Mouse (Mus musculus): Measurements from ENCODE around the gene Hoxa1.

Hoxa1 gene

DNA sequence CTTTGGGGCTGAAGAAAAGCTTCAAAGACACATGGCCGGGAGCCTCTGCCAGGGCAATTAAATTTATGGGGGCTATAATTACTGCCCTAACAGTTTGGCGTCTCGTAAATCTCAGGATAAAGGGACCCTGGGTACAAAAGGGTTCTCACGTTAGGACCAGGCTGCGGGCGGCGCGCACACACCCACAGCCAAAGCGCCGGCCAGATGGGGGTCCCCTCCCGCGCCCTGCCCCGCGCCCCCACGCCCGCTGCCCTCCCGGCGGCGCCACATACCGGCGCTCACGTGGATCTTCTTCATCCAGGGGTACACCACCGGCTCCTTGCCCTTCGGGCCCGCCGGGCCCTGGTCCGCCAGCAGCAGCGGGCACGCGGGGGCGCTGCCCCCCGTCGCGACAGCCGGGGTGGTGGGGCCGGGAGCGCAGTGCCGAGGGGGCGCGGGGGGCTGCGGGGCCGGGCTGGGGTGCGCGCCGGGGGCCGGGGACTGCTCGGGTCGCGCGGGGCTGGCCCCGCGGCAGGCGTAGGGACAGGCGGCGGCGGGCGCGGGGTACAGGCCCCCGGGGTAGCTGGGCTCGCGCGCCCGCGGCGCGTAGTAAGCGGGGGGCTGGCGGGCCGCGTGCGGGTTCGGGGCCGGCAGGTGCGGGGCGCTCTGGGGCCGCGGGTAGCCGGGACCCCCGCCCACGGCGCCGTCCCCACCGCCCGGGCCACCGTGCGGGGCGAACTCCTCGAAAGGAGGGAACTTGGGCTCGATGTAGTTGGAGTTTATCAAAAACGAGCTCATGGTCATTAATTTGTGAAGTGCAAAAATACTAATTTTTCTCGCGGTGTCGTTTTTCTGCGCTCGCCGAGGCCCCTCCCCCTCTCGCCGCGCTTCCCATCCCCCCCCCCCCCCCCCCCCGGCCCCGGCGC lies 33.0 kb upstream of the Hoxa1 start, which contains the start of gene Hoxa4:
TSS of gene Hoxa4 (minus strand) at position 848 of the 905 bp plus-strand sequence.
- in situ Hi-C loops (cut with MseI, MboI) = no loop called here

DNA sequence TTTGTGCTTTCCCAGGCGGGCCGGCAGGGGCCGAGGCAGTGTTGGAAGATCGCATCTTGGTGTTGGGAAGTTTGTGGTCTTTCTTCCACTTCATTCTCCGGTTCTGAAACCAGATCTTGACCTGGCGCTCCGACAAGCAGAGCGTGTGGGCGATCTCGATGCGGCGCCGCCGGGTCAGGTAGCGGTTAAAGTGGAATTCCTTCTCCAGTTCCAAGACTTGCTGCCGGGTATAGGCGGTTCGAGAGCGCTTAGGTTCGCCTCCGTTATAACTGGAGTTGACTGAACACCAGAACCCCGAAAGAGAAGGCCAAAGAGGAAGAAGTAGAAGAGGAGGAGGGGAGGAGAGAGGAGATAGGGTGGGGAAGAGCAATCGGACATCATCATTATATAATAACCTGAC lies 32.3 kb upstream of the Hoxa1 start:
- in situ Hi-C loops (cut with MseI, MboI) = no loop called here

DNA sequence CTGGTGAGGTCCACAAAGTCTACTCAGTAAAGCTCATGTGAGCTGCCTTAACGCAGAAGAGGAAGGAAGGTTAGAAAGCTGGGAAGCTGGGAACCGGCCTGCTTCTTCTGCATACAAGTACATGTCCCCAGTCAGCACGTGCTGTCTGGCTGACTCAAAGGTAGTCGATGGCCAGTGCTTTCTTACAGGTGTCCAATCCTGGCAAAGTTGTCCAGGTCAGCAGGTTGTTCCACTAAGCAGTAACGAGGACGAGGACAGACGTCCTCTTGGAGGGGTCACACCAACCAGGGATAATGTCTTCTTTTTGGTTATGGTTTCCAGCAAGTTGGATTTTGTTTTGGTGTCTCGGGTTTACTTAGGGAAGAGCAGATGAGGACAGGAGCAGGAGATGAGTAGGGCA lies 31.8 kb upstream of the Hoxa1 start:
- in situ Hi-C loops (cut with MseI, MboI) = no loop called here

DNA sequence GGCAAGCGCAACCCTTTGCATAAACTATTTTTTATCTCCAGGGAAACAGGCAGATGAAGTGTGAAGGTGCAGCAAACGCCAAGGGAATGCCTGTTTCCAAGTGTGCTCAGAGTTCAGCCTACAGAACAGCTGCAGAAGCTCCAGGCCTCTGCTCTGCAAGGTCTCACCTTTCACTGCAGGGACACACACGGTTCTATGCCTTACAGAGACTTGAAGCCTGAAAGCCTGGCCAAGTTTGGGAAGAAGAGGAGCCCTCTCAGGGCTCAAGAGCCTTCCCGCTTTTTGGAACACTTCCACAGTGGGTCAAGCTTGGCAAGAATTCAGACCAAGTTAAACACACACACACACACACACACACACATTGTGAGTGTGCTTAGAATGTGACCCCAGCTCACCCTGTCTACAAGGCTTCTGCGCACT lies 31.1 kb upstream of the Hoxa1 start:
- in situ Hi-C loops (cut with MseI, MboI) = no loop called here

DNA sequence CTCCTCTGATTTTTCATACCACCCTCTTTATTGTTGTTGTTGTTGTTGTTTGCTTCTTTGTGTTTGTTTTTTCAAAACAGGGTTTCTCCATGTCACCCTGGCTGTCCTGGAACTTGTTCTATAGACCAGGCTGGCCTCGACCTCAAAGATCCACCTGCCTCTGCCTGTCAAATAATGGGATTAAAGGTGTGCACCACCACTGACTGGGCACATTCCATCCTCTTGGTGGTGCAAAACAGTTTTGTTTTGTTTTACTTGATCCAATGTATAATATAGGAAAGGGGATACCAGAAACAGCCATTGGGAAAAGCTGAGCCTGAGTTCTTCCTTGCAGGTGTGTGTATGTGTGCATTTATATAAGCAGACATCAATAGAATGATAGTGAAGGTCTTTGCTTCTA lies 28.4 kb upstream of the Hoxa1 start:
- in situ Hi-C loops (cut with MseI, MboI) = no loop called here

DNA sequence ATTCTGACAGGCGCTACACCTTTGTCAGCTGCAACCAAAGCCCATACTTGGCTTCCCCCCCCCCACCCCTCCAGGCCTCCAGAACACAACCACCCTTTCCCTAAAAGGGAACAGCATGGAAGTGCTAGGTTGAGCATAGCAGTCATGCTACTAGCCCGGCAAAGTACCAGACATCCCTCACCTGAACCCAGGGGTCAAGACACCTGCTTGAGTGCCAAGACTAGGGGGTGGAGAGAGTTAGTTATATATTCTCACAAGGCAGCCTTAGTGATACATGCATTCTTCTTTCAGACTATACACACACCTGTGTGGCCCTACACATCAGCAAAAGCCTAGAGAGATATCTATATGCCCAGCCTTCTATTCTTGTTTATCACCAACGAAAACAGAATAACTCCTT lies 27.7 kb upstream of the Hoxa1 start:
- in situ Hi-C loops (cut with MseI, MboI) = no loop called here

DNA sequence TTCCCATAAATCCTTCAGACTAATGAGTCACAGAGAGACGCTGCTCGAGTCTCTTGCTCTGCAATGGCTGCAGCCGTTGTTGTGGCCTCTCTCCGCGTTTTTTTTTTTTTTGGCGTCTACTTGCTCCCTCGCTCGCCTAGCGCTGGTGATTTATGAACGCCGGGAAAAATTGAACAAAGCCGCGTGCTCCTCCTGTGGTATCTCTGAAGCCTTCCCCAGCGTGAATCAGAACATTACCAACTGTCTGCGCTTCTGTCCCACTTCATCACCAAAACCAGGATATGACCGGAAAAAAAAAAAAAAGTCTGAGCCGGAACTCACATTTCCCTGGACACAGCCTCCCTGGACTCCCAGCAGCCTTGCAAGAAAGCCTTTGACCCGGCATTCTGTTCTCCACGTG lies 27.1 kb upstream of the Hoxa1 start:
- in situ Hi-C loops (cut with MseI, MboI) = no loop called here

DNA sequence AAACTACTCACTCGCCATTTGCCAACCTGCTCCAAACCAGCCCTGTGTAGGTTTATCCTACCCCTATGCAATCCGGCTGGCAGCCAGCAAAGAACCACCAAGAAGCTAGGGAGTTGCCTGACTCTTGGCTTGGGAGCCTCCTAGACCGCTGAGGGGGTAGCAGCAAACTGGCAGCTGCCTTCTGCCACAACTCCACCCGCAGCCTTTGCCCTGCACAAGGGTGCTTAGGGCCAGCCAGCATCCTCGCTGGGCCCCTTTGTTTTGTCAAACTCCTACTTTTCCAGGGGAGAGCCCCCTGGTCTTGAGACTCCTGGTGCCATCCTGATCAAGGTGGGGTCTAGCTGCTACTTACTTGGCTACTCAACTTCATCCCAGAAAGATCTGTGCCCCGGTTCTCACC lies 26.6 kb upstream of the Hoxa1 start:
- in situ Hi-C loops (cut with MseI, MboI) = no loop called here

DNA sequence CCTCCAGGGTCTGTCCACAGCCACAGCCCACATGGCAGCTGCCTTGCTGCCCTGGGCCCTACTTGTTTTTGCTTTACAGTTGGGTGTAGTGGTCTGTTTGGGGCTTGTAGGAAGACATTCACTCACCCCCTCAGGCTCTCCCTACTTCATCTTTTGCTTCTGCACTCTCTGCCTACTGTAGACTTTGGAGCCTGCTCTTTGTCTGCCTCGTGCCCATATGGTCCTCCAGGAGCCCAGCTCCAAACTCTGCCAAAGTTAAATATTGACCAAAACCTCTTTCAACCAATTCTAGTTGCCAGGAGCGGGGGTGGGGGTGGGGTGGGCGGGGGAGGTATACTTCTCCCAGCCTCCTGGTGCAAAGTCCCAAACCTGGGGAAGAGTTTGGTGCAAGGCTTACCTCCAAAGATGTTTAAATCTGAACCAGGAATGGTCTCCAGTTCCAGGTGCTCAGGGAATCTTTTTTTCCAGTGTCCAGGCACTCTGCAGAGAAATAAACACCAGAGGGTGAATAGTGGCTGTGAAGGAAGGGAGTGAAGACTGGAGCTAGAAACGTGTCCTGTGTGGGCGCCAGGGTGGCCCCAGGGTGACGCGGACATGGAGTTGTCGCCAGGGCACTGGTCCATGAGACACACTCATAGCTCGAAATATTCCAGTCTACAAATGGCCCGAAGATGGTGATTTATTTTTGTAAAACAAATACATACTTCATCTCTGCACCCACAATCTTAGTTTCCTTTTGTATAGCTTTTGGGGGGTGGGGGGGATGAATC lies 25.4 kb upstream of the Hoxa1 start:
- in situ Hi-C loops (cut with MseI, MboI) = no loop called here

DNA sequence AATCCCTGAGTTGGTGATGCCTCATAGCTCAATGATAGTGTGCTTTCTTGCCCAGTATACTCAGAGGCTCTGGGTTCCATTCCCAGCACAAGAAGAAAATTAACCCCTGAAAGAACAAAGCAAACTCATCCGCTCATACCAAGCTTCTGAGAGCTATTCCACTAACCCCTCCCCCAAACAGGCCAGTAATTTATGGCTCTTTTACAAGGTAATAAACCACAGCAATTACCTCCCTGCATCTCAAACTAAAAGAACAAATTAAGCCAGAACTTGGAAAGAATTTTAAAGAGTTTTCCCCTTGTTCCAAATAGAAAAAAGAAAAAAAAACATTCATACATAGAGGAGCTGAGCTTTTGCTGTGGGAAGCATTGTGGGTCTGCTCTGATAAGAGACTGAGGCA lies 24.7 kb upstream of the Hoxa1 start:
- in situ Hi-C loops (cut with MseI, MboI) = no loop called here

DNA sequence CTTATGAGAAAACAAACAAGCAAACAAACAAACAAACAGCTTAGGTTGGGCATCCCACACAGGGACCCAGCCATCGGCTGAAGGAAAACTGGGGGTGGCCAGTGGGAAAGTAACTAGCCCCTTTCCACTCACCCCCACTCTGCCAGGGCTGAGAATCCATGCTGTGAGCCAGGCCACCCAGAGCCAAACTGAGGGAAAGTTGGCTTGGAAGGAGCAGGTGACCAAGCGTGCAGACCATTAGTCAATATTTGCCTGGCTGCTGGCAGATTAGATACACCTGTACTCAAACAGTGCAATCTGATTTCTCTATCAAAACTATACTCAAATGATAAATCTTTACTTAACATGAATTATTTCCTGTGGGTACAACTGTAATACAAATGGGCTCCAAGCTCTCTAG lies 23.9 kb upstream of the Hoxa1 start:
- in situ Hi-C loops (cut with MseI, MboI) = no loop called here

DNA sequence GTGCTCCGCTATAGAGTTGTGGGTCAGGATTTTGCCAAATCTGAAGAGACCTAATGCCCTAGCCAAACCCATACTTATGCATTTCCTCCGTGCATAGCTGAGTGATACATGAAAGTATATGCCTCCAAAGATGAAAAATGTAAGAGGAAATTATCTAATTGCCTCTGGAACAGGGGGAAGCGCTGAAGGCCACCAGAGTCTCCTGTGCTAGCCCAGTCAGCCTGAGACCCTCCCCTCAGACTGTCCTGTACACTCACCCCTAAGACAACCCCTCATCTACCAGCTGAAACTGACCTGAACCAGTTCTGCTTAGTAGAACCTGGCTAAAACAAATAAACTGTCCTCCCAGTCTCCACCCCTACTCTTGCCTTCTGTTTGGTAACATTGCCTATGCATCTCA lies 22.6 kb upstream of the Hoxa1 start:
- in situ Hi-C loops (cut with MseI, MboI) = no loop called here

DNA sequence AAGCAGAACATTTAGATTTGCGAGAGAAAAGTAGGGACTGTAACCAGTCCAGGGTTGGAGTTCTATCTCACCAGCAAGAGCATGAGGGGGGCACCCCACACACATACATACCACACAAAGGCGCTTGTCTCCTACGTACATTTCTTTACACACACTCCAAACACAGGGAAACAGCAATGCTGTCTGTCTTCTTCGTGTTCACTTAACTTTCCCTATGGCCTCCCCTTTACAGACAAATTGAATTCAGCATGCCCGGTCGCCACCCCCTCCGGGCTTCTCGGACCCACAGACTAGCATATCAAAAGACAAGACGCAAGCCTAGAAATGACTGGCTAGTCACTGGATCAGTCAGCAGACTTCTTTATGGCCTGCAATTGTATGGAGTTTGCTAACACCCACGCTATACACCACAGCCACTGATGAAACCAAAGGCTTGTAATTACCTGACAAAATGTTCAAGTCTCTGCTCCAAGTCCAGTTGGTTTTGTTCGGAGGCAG lies 22.1 kb upstream of the Hoxa1 start:
- in situ Hi-C loops (cut with MseI, MboI) = no loop called here

DNA sequence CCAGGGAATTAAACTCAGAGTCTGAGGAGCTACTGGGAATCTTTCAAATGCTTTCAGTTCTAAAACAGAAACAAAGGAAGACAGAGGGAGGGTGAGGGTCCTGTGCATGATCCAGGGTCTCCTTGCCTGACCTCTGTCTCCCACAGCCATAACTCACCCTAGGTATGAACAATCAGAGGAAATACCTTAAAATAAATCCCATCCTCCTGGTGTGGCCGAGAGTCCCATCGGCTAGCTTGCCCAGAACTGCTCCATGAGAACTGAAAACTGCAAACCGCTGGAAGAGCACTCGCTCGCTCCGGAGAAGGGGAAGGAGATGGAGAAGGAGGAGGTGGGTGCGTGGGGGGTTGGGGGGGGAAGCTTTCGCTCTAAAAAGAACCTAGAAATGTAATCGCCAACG lies 21.6 kb upstream of the Hoxa1 start:
- in situ Hi-C loops (cut with MseI, MboI) = no loop called here

DNA sequence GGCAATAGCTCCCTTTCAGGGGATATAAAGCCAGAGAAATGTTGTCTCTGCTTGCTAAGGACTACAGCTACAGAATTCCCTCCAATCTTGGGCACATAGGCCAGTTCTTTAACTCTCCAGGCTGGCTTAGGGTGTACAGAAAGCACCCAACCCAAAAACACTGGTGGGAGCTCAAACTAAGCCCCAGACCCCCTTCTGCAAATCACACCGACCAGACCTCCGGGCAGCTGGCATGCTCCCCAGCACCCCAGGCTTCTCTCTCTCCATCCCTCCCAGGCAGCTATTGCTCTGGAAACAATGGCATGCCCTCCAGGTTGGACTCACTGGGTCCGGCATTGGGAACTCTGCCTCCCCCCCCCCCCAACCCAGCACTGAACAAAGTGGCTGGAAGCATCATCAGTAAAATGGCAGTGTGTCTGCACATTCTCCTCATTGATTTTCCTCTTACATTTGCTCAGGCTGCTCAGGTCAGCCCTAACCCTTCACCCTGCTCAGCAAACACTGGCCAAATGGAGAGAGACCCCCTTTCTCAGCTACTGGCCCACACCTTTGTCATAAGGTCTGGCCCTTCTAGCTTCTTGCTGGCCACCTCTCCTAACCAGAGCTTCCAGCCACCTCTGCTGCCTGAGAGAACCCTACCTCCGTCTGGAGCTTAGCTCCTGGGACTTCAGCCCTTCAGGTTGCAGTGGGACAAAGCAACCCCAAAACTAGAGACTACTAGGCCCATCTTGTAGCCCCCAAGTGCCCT lies 21.0 kb upstream of the Hoxa1 start:
- in situ Hi-C loops (cut with MseI, MboI) = no loop called here

DNA sequence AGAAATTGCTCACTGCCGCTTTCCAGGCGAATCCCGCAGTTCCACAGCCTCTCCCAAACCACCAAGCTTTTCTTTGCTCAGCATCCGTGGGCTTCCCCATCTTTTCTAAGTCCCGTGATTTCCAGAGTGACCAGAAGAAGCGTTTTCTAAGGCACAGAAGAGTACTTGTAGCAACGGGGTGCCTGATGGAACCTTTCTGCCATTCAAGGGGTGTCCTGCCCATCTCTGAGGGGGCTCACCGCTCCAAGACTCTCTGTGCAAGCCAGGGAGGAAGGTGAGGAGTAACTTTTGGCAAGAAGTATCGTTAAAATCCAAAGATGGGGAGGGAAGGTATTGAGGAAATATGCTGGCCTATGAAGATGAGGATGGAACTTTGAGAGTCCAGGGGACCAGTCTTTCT lies 19.7 kb upstream of the Hoxa1 start:
- in situ Hi-C loops (cut with MseI, MboI) = no loop called here

DNA sequence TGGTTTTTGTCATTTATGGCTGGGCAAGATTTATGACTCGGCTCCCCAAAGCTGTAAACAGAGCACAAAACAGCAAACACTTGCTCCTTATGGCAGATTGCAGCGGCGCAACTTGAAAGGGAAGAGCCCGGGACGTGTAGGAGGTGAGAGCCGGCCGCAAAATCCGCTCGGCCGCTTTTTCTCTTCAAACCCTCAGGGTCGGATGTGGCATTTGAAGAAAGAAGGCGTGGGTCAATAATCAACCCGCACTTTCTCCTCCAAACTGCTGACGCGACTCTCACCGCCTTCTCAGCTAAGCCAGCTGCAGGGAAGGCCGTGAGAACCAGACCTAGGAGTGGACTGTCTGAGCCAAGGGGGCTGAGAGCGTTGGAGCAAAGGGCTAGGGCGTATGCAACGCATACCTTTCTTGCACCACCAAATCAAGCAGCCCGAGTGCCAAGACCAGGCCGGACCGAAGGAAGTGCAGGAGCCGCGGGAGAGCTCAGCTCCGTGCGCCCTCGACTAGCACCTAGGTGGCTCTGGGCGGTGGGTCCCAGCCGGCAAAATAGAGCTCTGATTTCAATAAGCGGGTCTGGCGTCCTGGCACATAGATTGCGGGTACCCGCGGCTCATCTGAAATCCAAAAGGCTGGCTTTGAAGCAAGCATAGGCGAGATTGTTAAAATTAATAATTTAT lies 19.1 kb upstream of the Hoxa1 start, which contains the start of gene 5730596B20Rik:
TSS of gene 5730596B20Rik (plus strand) at position 438 of the 675 bp plus-strand sequence.
- in situ Hi-C loops (cut with MseI, MboI) = no loop called here

DNA sequence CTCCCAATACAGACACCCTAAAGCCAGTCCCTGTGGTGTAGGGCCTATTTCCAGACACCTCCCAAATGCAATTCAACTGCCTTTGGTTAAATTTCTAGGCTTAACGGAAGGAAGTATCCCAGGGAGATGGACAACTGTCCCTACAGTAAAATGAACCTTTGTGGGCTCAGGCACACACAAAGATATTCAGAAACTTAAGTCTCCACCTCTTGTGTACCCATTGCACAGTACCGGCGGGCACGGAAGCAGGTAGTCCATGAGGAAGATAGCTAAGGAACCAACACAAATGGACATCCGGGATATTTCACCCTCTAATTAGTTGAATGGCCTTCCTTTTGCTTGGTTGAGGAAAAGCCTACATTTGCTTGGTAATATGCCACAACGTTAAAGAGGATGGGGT lies 18.3 kb upstream of the Hoxa1 start:
- in situ Hi-C loops (cut with MseI, MboI) = no loop called here

DNA sequence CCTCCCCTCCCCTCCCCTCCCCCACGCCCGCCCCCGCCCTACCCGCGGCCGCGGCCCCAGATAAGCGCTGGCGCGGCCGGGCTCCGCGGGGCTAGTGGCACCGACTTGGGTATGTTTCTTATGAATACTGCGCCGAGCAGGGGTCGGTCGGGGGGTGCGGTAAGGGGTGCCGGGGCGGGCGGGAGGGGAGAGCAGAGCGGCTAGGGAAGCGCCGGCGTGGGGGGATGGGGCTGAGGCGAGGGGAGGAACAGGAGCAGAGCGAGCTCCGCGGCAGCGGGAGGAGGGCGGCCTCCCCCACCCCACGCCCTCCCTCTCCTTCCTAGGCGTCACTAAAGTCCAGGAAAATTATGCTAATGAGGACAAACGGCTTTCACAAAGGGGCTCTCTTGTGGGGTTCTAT lies 17.7 kb upstream of the Hoxa1 start:
- in situ Hi-C loops (cut with MseI, MboI) = no loop called here

DNA sequence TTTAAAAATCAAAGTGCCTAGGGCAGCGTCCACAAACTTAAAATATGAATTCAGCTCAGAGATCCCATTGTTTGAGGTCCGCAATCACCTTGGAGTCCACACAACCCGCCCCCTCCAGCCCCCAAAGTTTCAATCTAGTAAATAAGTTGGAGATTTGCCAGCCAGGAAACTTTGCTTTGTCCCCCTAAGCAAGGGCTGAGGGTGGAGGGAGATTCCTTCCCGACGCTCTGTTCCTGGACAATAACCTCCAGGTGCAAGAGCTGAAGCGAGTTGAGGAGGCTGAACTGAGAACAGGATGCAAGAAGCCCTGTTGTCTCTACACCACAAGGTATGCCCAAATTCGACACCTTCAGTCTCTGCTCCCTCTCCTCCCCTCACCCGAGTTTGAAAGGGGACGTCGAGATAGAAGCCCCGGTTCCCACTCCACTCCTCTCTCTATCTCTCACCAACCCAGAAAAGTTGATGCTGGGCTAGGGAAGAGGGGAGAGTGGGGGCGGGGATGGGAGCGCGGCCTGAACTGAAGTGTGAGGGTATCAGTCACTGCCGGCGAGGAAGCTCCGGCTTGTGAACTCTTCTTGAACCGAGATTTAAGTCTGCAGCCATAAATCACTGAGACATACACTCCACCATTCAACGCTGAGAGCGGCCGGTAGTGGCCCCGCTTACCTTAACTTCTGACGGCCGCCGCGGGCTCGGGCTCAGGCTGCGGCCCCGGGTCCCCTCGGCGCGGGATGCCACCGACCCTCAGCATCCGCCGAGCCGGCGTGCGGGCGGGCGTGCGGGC lies 17.0 kb upstream of the Hoxa1 start:
- in situ Hi-C loops (cut with MseI, MboI) = no loop called here

DNA sequence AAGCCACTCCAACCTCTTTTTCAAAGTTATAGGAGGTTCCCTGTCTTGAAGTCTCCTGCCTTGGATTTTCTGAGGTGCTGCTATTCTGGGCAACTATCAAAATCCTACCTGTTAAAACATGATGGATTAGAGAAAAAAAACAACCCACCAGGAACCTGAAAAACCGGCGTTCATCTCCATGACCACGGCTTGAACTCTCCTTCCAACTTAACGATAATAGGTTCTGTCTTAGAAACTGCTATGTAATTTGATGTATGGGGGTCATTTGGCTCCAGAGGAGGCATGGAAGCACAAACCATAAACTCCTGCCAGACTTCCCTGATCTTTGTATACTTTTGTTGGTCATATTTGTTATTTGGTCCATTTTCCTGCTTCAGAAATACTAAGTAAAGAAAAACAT lies 15.5 kb upstream of the Hoxa1 start:
- in situ Hi-C loops (cut with MseI, MboI) = no loop called here
